In the genomic region with DNA sequence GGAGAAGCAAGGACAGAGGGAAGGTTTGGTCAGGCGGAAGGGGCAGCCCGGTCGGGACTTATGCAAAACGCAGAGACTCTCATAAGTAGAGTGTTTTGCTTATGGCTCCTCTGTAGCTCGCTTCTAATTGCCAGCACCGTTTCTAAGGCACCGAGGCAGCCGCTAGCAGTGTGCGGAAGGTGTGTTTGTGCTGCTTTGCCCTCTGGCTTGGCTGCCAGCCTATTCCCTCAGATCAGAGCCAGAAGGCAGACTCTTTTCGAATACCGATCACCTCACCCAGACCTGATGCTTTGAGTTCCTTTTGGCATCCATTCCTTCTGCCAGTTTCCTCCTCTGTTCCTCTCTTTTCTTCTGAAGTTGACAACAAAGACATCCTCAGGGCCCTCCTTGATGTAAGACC, we compare ENCODE assay signal across 12 mouse cellular contexts.
DNase-seq lines count a peak whose midpoint lies in the region; TF ChIP-seq lines count a peak whose summit lies in the region.
"Had no signal": no experiment of that assay in that cellular context is flagged by ENCODE, and none has a peak within 500 bp of the region (broad histone marks: within the 10 kb centered on the region; RNA-seq: fewer than 3 reads in every experiment).

No protein-coding gene starts in this region.

- TF ChIP-seq CTCF in kidney, adult 2 months (conservative IDR thresholded peaks at IDR 0.05; ENCODE audit: insufficient read depth, insufficient read length, low read depth, low read length), result no peak

- H3K36me3 ChIP-seq in kidney, adult 2 months (ENCODE audit: control insufficient read depth, insufficient read depth, low read length), result no peaks in the 10 kb centered on the region
- H3K36me3 ChIP-seq: heart, embryonic 13.5 days; midbrain, embryonic 12.5 days had no signal

- no peak for TF ChIP-seq POLR2A in kidney, adult 2 months (IDR thresholded peaks at IDR 0.05; ENCODE audit: low read depth, low read length)

- H3K4me1 ChIP-seq in kidney, adult 2 months (ENCODE audit: control insufficient read depth, insufficient read depth, low read length), result no peaks in the 10 kb centered on the region
- H3K4me1 ChIP-seq: heart, embryonic 13.5 days had no signal

- no peaks in the 10 kb centered on the region for H3K27me3 ChIP-seq in kidney, adult 2 months (replicated peaks; ENCODE audit: control insufficient read depth, insufficient read depth, low read length)
- H3K27me3 ChIP-seq: heart, embryonic 13.5 days; midbrain, embryonic 12.5 days had no signal

- WGBS in kidney, adult 2 months, result 60% methylated on average over 11 of the region's 11 CpGs

- no peak overlapping the region for H3K27ac ChIP-seq in kidney, adult 2 months (ENCODE audit: insufficient read depth, low read depth, low read length)
- H3K27ac ChIP-seq: heart, embryonic 13.5 days; left cerebral cortex, adult 2 months; midbrain, embryonic 12.5 days had no signal

- peak; percentile 9 to 20 for DNase-seq in heart, postnatal 10 days
- no peak for DNase-seq in heart, adult 9 months (ENCODE audit: low spot score in 2 of 2)
- DNase-seq in ovary, postnatal 36 days (ENCODE audit: low spot score), result peak; percentile 28
- no peak for DNase-seq in ovary, adult 18-20 months (ENCODE audit: low spot score)
- peak; percentile 39 to 69 for DNase-seq in left cerebral cortex, postnatal 10 days (ENCODE audit: extremely low spot score in 1 of 2, low spot score in 2 of 2)
- DNase-seq in gastrocnemius, postnatal 36 days, result no peak
- no peak for DNase-seq in kidney, adult 2 months
- DNase-seq: kidney, adult 11 months; retina, postnatal 1 day had no signal

- intact Hi-C loops in heart, postnatal 10 days (cut with DNase I), result loop anchor here (10.0 kb wide), 1 partner anchor 495 kb away; no protein-coding TSS in a partner anchor
- intact Hi-C loops in left cerebral cortex, postnatal 10 days (cut with DNase I), result no loop called here
- intact Hi-C loops in gastrocnemius, postnatal 36 days (cut with DNase I), result no loop called here

- H3K4me3 ChIP-seq in kidney, adult 2 months (ENCODE audit: insufficient read depth, low read depth, low read length), result no peak overlapping the region
- H3K4me3 ChIP-seq: heart, embryonic 13.5 days; left cerebral cortex, adult 2 months; midbrain, embryonic 12.5 days had no signal

Comparison
In these comparisons a context has a peak if more than half of its experiments do, and no peak if none do; other contexts are left out.
1. DNase-seq: peak in heart, postnatal 10 days (2 of 2), ovary, postnatal 36 days (single experiment) and left cerebral cortex, postnatal 10 days (2 of 2); none in heart, adult 9 months (0 of 2), ovary, adult 18-20 months (single experiment), gastrocnemius, postnatal 36 days (0 of 2) and kidney, adult 2 months (single experiment).